Mouse (Mus musculus) embryonic stem cell, embryonic (primary cell): ENCODE results near the gene Abcc6.

Experiments used
- CTCF ChIA-PET, 4 experiments: fragments of 300-600 bp in 2 of 4; fragments of 350-600 bp in 2 of 4; sonication (Branson Sonifier 250); formaldehyde crosslinking; loops; one replicate each; lab custom pipeline; 2022; ENCODE audit warnings: inconsistent platforms in 2 of 4; lab: Charles Lee
- POLR2A ChIA-PET, 4 experiments: fragments of 300-600 bp in 2 of 4; fragments of 350-600 bp in 2 of 4; sonication (Branson Sonifier 250); formaldehyde crosslinking; loops; one replicate each; lab custom pipeline; 2022; ENCODE audit warnings: antibody characterized with exemption in 4 of 4, inconsistent platforms in 1 of 4; lab: Charles Lee

Gene Abcc6

GRCm38 (mm10) chr7:46030145-46030488 is at the start of gene Abcc6:
Gene Abcc6 (minus strand): TSS chr7:46030302.
- CTCF ChIA-PET, result interaction anchor here in 3 of 4 experiments (0.6 to 1.2 kb wide), 4 partner anchors 11 to 596 kb away, joined by 3 to 5 read pairs (median 4); partner anchors contain the start of genes Gys1 (in 1 of the 3) and Lmtk3 (in 1 of the 3)

GRCm38 (mm10) chr7:46077675-46078074 is 47.6 kb upstream of the Abcc6 start:
- ChIA-PET CTCF (no interaction called here), POLR2A (interaction anchor here in 1 of 4 experiments (1.0 to 3.1 kb wide), 3 partner anchors 9 to 42 kb away, joined by 3 to 11 read pairs (median 3); no protein-coding TSS in a partner anchor)

More at GRCm38 (mm10) chr7:46030145-46030488, at the start of gene Abcc6:
- POLR2A ChIA-PET, result interaction anchor here in 2 of 4 experiments (0.7 to 1.4 kb wide), 5 partner anchors 12 to 687 kb away, joined by 3 to 5 read pairs (median 3); partner anchors contain the start of gene Cyth2 (in 1 of the 2)

- ChIA-PET CTCF (no interaction called here), POLR2A (interaction anchor here in 1 of 4 experiments (1.0 to 3.1 kb wide), 2 partner anchors 10 to 41 kb away, joined by 3 to 11 read pairs; no protein-coding TSS in a partner anchor)
Measured at GRCm38 (mm10) chr7:46076844-46077243, 46.7 kb upstream of the Abcc6 start.

- ChIA-PET CTCF (interaction anchor here in 2 of 4 experiments (0.6 to 1.6 kb wide), 2 partner anchors 27 to 218 kb away, joined by 3 read pairs; no protein-coding TSS in a partner anchor), POLR2A (interaction anchor here in 3 of 4 experiments (0.5 to 1.0 kb wide), 3 partner anchors 9 to 1667 kb away, joined by 3 to 4 read pairs (median 4); no protein-coding TSS in a partner anchor)
Measured at GRCm38 (mm10) chr7:46068831-46069230, 38.7 kb upstream of the Abcc6 start.

- ChIA-PET POLR2A (interaction anchor here in 1 of 4 experiments (0.6 kb wide), 1 partner anchor 9 kb away, joined by 3 read pairs; no protein-coding TSS in a partner anchor), CTCF (interaction anchor here in 1 of 4 experiments (0.6 to 0.7 kb wide), 2 partner anchors 229 to 1004 kb away, joined by 3 to 5 read pairs; no protein-coding TSS in a partner anchor)
Measured at GRCm38 (mm10) chr7:46063296-46063695, 33.2 kb upstream of the Abcc6 start.

GRCm38 (mm10) chr7:46061614-46062013 is 31.5 kb upstream of the Abcc6 start:
- POLR2A ChIA-PET, result interaction anchor here in 1 of 4 experiments (1.0 kb wide), 1 partner anchor 23 kb away, joined by 3 read pairs; no protein-coding TSS in a partner anchor
- CTCF ChIA-PET, result no interaction called here

- CTCF ChIA-PET, result no interaction called here
- POLR2A ChIA-PET, result interaction anchor here in 2 of 4 experiments (0.7 to 1.8 kb wide), 3 partner anchors 10 to 165 kb away, joined by 3 to 5 read pairs (median 4); no protein-coding TSS in a partner anchor
Measured at GRCm38 (mm10) chr7:46060688-46061087, 30.6 kb upstream of the Abcc6 start.

GRCm38 (mm10) chr7:46058882-46059281 is 28.8 kb upstream of the Abcc6 start:
- ChIA-PET CTCF (no interaction called here), POLR2A (interaction anchor here in 1 of 4 experiments (1.8 kb wide), 1 partner anchor 11 kb away, joined by 5 read pairs; no protein-coding TSS in a partner anchor)

- ChIA-PET CTCF (interaction anchor here in 1 of 4 experiments (0.6 kb wide), 1 partner anchor 18 kb away, joined by 3 read pairs; no protein-coding TSS in a partner anchor), POLR2A (interaction anchor here in 2 of 4 experiments (0.5 to 1.2 kb wide), 3 partner anchors 17 to 948 kb away, joined by 3 to 5 read pairs (median 3); no protein-coding TSS in a partner anchor)
Measured at GRCm38 (mm10) chr7:46053566-46053965, 23.5 kb upstream of the Abcc6 start.

- CTCF ChIA-PET, result interaction anchor here in 2 of 4 experiments (0.6 to 0.7 kb wide), 2 partner anchors 13 to 227 kb away, joined by 3 to 4 read pairs; no protein-coding TSS in a partner anchor
- POLR2A ChIA-PET, result interaction anchor here in 1 of 4 experiments (0.7 to 1.2 kb wide), 2 partner anchors 16 to 149 kb away, joined by 3 read pairs; no protein-coding TSS in a partner anchor
Measured at GRCm38 (mm10) chr7:46052161-46052821, 22.2 kb upstream of the Abcc6 start.

GRCm38 (mm10) chr7:46049981-46050380 is 19.9 kb upstream of the Abcc6 start:
- POLR2A ChIA-PET, result interaction anchor here in 2 of 4 experiments (0.6 to 1.2 kb wide), 3 partner anchors 9 to 76 kb away, joined by 3 read pairs; no protein-coding TSS in a partner anchor
- CTCF ChIA-PET, result no interaction called here

GRCm38 (mm10) chr7:46047873-46048562 is 17.9 kb upstream of the Abcc6 start:
- CTCF ChIA-PET, result no interaction called here
- POLR2A ChIA-PET, result interaction anchor here in 3 of 4 experiments (0.6 to 1.9 kb wide), 5 partner anchors 9 to 302 kb away, joined by 3 to 5 read pairs (median 4); no protein-coding TSS in a partner anchor

- CTCF ChIA-PET, result no interaction called here
Measured at GRCm38 (mm10) chr7:46045882-46046281, 15.8 kb upstream of the Abcc6 start.

GRCm38 (mm10) chr7:46044106-46044505 is 14.0 kb upstream of the Abcc6 start:
- ChIA-PET CTCF (no interaction called here), POLR2A (interaction anchor here in 1 of 4 experiments (0.7 kb wide), 1 partner anchor 301 kb away, joined by 3 read pairs; no protein-coding TSS in a partner anchor)

More at GRCm38 (mm10) chr7:46045882-46046281, 15.8 kb upstream of the Abcc6 start:
- POLR2A ChIA-PET, result interaction anchor here in 1 of 4 experiments (0.6 kb wide), 1 partner anchor 60 kb away, joined by 5 read pairs; no protein-coding TSS in a partner anchor

GRCm38 (mm10) chr7:46039873-46040272 is 9.8 kb upstream of the Abcc6 start:
- POLR2A ChIA-PET, result interaction anchor here in 1 of 4 experiments (0.9 to 1.0 kb wide), 2 partner anchors 10 to 12 kb away, joined by 3 read pairs; no protein-coding TSS in a partner anchor
- CTCF ChIA-PET, result interaction anchor here in 2 of 4 experiments (0.6 to 1.5 kb wide), 3 partner anchors 10 to 13 kb away, joined by 3 to 5 read pairs (median 4); partner anchors contain the start of gene Abcc6 (in 1 of the 2)

- CTCF ChIA-PET, result interaction anchor here in 1 of 4 experiments (0.6 kb wide), 1 partner anchor 214 kb away, joined by 4 read pairs; no protein-coding TSS in a partner anchor
- POLR2A ChIA-PET, result no interaction called here
Measured at GRCm38 (mm10) chr7:46037433-46037832, 7.3 kb upstream of the Abcc6 start.

- CTCF ChIA-PET, result interaction anchor here in 2 of 4 experiments (0.8 to 1.0 kb wide), 2 partner anchors 18 to 572 kb away, joined by 3 read pairs; no protein-coding TSS in a partner anchor
- POLR2A ChIA-PET, result interaction anchor here in 3 of 4 experiments (0.5 to 2.3 kb wide), 6 partner anchors 13 to 614 kb away, joined by 3 to 8 read pairs (median 3); partner anchors contain the start of genes Syngr4 (in 1 of the 3) and Tmem143 (in 1 of the 3)
Measured at GRCm38 (mm10) chr7:46035468-46035867, 5.4 kb upstream of the Abcc6 start.
